Mouse (Mus musculus): Measurements from ENCODE around the gene Atf4. TPM values are rescaled to one million over a fixed set of nuclear protein-coding genes. Genes with fewer than 3 reads are reported as not detected.

The Atf4 gene
- polyA plus RNA-seq, 1 experiment from 2014 or later = 102 TPM

DNA sequence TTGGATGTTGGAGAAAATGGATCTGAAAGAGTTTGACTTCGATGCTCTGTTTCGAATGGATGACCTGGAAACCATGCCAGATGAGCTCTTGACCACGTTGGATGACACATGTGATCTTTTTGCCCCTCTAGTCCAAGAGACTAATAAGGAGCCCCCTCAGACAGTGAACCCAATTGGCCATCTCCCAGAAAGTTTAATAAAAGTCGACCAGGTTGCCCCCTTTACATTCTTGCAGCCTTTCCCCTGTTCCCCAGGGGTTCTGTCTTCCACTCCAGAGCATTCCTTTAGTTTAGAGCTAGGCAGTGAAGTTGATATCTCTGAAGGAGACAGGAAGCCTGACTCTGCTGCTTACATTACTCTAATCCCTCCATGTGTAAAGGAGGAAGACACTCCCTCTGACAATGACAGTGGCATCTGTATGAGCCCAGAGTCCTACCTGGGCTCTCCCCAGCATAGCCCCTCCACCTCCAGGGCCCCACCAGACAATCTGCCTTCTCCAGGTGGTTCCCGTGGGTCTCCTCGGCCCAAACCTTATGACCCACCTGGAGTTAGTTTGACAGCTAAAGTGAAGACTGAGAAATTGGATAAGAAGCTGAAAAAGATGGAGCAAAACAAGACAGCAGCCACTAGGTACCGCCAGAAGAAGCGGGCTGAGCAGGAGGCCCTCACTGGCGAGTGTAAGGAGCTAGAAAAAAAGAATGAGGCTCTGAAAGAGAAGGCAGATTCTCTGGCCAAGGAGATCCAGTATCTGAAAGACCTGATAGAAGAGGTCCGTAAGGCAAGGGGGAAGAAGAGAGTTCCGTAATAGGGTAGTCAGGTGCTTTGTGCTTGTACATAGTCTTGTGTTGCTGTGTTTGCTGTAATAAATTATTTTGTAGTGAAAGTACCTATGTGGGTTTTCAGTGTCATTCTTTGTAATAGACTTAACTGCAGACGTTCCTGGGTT lies 1.9 kb downstream of the Atf4 start:
- Histone ChIP-seq H3K27ac (peak overlapping the region; percentile 99; the same call in 1 of the 2 replicates), H3K9me3 (ENCODE audit: control insufficient read depth, low read length) (no peaks in the 10 kb centered on the region), H3K27me3 (ENCODE audit: control insufficient read depth, insufficient read depth, low read length) (no peaks in the 10 kb centered on the region), H3K4me2 (replicated peaks) (peak overlapping the region; percentile 94), H3K36me3 (replicated peaks; ENCODE audit: control insufficient read depth, insufficient read depth) (peaks cover 53% of the 10 kb centered on the region), H3K4me3 (replicated peaks; ENCODE audit: low read length) (peak overlapping the region; percentile 97), H3K4me1 (replicated peaks; ENCODE audit: control insufficient read depth, insufficient read depth, low read length) (peaks cover 27% of the 10 kb centered on the region), H3K9ac (peak overlapping the region; percentile 100)
- ATAC-seq (ENCODE audit: low FRiP score) = no peak
- no peak for DNase-seq (ENCODE audit: low spot score)
- 64% methylated on average over 12 of the region's 12 CpGs for WGBS

DNA sequence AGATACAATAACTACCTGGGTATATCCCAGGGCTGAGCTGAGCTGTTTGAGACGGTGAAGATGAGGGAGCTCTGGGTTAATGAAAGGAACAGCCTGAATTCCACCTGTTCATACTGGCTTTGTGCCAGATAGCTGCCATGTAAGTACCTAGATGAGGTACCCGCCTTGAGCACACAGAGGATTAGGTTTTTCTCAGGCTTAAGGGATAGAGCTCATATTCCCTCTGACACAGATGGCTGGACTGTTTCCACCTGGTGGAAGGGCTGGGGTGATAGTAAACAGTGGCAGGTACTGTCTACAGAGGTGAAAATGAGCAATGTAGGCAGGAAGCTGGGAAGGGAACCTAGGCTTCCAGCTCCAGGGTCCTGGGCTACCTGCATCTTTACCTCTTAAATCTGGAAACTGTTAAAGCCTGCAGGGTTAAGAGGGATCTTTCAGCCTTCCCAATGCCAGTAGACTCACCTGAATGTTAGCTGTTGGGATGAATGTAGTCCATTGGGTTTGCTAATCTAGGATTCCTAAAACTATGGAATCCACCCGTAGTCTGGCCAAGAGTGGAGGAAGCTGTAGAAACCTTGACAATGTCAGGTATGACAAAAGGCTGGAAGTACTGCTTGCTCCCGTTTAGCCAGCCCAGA lies 2.7 kb downstream of the Atf4 start:
- no peaks in the 10 kb centered on the region for H3K9me3 ChIP-seq (ENCODE audit: control insufficient read depth, low read length)
- no peak for ATAC-seq (ENCODE audit: low FRiP score)
- DNase-seq (ENCODE audit: low spot score) = no peak
- H3K27me3 ChIP-seq (ENCODE audit: control insufficient read depth, insufficient read depth, low read length) = no peaks in the 10 kb centered on the region
- peak overlapping the region; percentile 97 for H3K4me3 ChIP-seq (replicated peaks; ENCODE audit: low read length)
- peak overlapping the region; percentile 94 for H3K4me2 ChIP-seq (replicated peaks)
- no peak overlapping the region; the same call in 1 of the 2 replicates for H3K9ac ChIP-seq
- WGBS = 33% methylated on average over 4 of the region's 4 CpGs
- H3K36me3 ChIP-seq (replicated peaks; ENCODE audit: control insufficient read depth, insufficient read depth) = peaks cover 47% of the 10 kb centered on the region
- H3K27ac ChIP-seq = no peak overlapping the region
- peaks cover 27% of the 10 kb centered on the region for H3K4me1 ChIP-seq (replicated peaks; ENCODE audit: control insufficient read depth, insufficient read depth, low read length)

DNA sequence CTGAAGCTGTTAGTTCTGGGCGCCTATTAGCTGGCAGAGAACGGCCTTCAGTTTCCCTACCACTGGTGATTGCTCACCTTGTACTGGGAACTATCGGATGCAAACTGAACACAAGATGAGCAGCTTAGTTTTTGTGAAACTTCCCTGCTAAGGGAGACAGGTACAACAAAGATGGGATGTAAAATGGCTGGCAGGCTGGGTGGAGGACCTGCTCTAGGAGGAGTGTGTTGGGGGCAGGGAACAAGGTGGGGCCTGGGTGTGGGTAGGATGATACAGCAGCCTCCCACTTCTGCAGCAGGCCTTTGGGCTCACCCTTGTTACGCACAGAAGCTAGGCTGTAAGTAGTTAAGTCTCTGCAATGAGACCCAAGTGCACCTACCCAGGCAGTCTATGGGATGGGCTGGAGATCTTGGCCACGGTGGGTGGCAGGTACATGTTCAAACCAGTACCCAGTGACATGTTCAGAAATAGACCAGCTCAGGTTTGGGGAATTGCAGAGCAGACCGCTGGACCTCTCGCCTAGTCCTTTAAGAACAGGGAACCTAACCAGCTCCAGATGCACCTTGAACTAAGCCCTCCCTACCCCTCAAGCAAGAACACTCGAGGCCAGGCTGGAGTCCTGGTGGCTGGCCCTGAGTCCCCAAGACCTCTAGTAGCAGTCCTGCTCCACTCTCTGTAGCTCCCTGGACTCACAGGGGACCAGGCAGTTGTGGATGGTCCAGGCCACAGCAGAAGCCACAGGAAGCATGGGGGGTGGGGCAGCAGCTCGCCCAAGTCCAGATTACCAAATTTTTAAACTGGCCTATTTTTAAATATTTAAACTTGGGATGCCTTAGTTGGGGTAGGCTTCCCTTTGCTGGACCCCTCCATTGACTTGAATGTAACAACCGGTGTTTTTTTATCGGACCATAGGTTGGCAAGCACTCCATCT lies 3.5 kb downstream of the Atf4 start:
- Histone ChIP-seq H3K4me3 (replicated peaks; ENCODE audit: low read length) (no peak overlapping the region), H3K27ac (no peak overlapping the region), H3K27me3 (ENCODE audit: control insufficient read depth, insufficient read depth, low read length) (no peaks in the 10 kb centered on the region), H3K36me3 (replicated peaks; ENCODE audit: control insufficient read depth, insufficient read depth) (peaks cover 41% of the 10 kb centered on the region), H3K4me1 (replicated peaks; ENCODE audit: control insufficient read depth, insufficient read depth, low read length) (peaks cover 34% of the 10 kb centered on the region), H3K9me3 (ENCODE audit: control insufficient read depth, low read length) (no peaks in the 10 kb centered on the region), H3K9ac (0 out of 2 replicates have a peak overlapping the region, but pooled peaks have one; percentile 25), H3K4me2 (replicated peaks) (no peak overlapping the region)
- WGBS = 76% methylated on average over 11 of the region's 11 CpGs
- ATAC-seq (ENCODE audit: low FRiP score) = no peak
- DNase-seq (ENCODE audit: low spot score) = no peak

DNA sequence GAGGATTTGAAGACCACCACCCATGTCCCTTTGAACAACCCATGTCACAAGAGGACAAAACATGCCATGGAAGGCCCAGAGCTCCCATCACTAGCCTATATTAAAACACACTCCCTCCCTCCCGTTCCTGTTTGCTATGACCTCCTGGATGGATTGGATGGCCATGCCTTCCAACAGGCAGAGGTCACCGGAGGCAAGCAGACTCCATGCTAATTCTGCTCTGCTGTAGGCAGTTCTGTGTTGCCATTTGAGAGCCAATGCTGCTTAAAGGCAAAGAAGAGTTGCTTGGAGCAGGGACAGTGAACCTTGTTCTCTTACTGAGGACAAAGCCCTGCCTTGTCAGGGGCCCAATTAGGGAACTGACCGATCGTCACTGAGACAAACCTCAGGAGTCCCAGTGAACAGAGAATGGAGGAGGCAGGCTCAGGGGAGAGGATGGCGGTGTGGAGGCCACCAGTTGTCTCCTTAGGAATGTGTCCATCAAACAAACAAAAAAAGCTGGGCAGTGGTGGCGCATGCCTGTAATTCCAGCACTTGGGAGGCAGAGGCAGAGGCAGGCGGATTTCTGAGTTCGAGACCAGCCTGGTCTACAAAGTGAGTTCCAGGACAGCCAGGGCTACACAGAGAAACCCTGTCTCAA lies 4.5 kb downstream of the Atf4 start:
- H3K36me3 ChIP-seq (replicated peaks; ENCODE audit: control insufficient read depth, insufficient read depth) = peaks cover 41% of the 10 kb centered on the region
- H3K9ac ChIP-seq = no peak overlapping the region
- ATAC-seq (ENCODE audit: low FRiP score) (no peak), DNase-seq (ENCODE audit: low spot score) (no peak)
- H3K27ac ChIP-seq = no peak overlapping the region
- no peaks in the 10 kb centered on the region for H3K9me3 ChIP-seq (ENCODE audit: control insufficient read depth, low read length)
- H3K4me3 ChIP-seq (replicated peaks; ENCODE audit: low read length) = no peak overlapping the region
- no peaks in the 10 kb centered on the region for H3K27me3 ChIP-seq (ENCODE audit: control insufficient read depth, insufficient read depth, low read length)
- peaks cover 27% of the 10 kb centered on the region for H3K4me1 ChIP-seq (replicated peaks; ENCODE audit: control insufficient read depth, insufficient read depth, low read length)
- no peak overlapping the region for H3K4me2 ChIP-seq (replicated peaks)
- WGBS = 70% methylated on average over 8 of the region's 8 CpGs

DNA sequence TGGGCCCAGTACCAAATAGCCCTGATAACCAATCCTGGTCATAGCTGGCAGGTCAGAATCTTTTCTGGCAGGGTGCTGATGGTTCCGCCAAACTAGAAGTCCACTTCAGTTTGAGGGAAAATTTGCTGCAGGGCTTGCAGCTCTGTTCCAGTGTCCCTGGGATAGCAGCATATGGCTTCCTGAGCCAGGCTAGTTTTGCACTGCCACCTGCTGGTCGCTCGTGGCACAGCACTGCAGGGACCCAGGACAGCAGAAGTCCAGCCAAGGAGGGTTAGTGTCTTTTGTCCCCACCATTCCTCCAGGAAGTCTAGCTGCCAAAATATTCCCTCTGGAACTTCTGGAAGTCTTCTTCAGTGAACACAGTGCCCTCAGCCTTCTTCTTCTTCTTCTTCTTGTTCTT lies 5.7 kb downstream of the Atf4 start:
- 15% methylated on average over 3 of the region's 3 CpGs for WGBS
- H3K27me3 ChIP-seq (ENCODE audit: control insufficient read depth, insufficient read depth, low read length) = no peaks in the 10 kb centered on the region
- peak; percentile 88 for DNase-seq (ENCODE audit: low spot score)
- ATAC-seq (ENCODE audit: low FRiP score) = no peak
- peaks cover 28% of the 10 kb centered on the region for H3K4me1 ChIP-seq (replicated peaks; ENCODE audit: control insufficient read depth, insufficient read depth, low read length)
- H3K27ac ChIP-seq = no peak overlapping the region
- H3K36me3 ChIP-seq (replicated peaks; ENCODE audit: control insufficient read depth, insufficient read depth) = peaks cover 41% of the 10 kb centered on the region
- H3K4me3 ChIP-seq (replicated peaks; ENCODE audit: low read length) = no peak overlapping the region
- H3K4me2 ChIP-seq (replicated peaks) = no peak overlapping the region
- H3K9ac ChIP-seq = no peak overlapping the region
- no peaks in the 10 kb centered on the region for H3K9me3 ChIP-seq (ENCODE audit: control insufficient read depth, low read length)

DNA sequence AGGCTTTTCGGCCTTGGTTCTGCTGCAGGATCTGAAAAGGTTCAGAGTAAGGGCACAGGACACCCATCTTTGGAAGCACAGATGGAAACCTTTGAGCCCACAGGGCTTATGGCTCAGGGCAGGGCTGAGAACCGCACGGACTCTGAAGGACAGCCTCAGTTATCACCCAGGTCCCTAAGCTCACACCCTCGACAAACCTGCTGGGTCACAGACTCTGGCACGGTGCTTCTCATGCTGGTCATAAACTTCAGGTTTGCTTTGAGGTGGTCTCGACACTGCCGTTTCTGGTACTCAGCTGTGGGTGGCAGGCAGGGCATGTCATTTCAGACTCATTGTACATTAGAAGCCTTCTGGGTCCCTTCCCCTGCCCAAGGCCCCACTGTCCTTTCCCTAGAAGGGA lies 6.1 kb downstream of the Atf4 start:
- Histone ChIP-seq H3K36me3 (replicated peaks; ENCODE audit: control insufficient read depth, insufficient read depth) (peaks cover 41% of the 10 kb centered on the region), H3K27me3 (ENCODE audit: control insufficient read depth, insufficient read depth, low read length) (no peaks in the 10 kb centered on the region), H3K9me3 (ENCODE audit: control insufficient read depth, low read length) (no peaks in the 10 kb centered on the region), H3K27ac (no peak overlapping the region), H3K9ac (no peak overlapping the region), H3K4me2 (replicated peaks) (no peak overlapping the region), H3K4me3 (replicated peaks; ENCODE audit: low read length) (no peak overlapping the region), H3K4me1 (replicated peaks; ENCODE audit: control insufficient read depth, insufficient read depth, low read length) (peaks cover 28% of the 10 kb centered on the region)
- ATAC-seq (ENCODE audit: low FRiP score) (no peak), DNase-seq (ENCODE audit: low spot score) (no peak)
- 88% methylated on average over 7 of the region's 7 CpGs for WGBS

DNA sequence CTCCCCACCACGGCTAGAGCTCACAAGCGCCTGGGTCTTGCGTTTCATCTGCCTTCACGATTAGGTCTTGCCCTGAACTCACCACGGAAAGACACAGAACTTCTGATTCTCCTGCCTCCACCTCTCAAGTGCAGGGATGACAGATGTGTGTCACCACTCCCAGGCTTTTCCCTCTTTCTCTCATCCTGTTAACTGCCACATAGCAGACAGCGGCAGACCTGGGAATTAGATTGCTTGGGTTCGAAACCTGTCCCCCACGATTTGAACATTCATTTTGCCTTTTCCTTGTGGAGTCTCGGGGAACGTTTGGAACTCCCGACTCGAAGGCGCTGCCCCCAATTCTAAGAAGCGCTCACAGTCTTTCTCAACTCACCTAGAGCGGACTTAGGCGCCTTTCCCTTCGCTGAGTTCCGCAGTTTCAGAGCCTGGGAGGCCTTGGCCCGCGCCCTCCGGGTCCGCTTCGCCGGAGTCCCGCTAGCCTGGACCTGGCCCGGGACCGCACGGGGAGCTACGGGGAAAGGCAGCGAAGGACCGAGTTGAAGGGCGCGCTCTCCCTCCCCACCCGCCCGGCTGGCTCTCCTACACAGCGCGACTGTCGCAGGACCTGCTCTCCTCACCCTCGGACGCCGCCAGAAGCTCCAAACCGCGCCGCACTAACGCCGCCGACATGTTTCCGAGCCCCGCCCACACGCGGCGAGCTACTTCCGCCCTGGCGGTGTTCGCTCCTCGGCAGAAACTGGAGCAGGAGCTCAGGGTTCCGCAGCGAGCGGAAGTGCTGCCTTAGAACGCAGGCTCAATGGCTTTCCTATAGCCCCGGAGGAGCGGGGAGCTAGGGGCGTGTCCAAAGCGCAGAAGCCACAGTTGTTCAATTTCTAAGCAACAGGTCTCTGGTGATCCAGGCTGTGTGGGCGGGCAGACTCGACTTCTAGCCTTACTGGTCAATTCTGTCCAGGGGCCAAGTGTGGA lies 8.9 kb downstream of the Atf4 start, which contains the start of gene Rps19bp1:
Rps19bp1 (minus strand) TSS at position 706 of the 966 bp plus-strand sequence.
- DNase-seq (ENCODE audit: low spot score) = peak; percentile 92
- H3K4me2 ChIP-seq (replicated peaks) = peak within 1 kb of the TSS; percentile 74
- WGBS = 1% methylated on average over 66 of the region's 66 CpGs
- H3K27me3 ChIP-seq (ENCODE audit: control insufficient read depth, insufficient read depth, low read length) = no peaks in the 10 kb centered on the region
- H3K9me3 ChIP-seq (ENCODE audit: control insufficient read depth, low read length) = no peaks in the 10 kb centered on the region
- H3K27ac ChIP-seq = peak within 1 kb of the TSS; percentile 21; the same call in 1 of the 2 replicates
- ATAC-seq (ENCODE audit: low FRiP score) = peak; percentile 87
- H3K4me1 ChIP-seq (replicated peaks; ENCODE audit: control insufficient read depth, insufficient read depth, low read length) = peaks cover 11% of the 10 kb centered on the region; the same call in 1 of the 2 replicates
- H3K36me3 ChIP-seq (replicated peaks; ENCODE audit: control insufficient read depth, insufficient read depth) = peaks cover 13% of the 10 kb centered on the region
- H3K4me3 ChIP-seq (replicated peaks; ENCODE audit: low read length) = peak within 1 kb of the TSS; percentile 82
- H3K9ac ChIP-seq = peak within 1 kb of the TSS; percentile 72

DNA sequence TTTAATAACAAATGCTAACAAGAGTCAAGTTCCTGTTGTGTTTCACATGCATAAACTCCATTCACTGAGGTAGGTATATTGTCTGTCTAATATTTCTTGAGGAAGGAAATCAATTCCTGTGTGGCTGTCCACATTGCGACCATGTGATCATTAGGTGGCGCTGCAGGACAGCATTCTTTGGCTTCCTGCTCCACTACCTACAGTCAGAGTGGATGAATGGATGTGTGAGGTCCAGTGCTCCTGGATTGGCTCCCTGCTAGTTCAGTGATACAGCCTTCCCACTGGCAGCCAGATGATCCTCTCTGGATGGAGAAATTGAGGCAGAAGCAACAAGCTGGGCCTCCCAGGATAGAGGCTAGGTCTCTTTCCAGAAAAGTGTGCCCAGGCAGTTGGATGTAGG lies 11.3 kb downstream of the Atf4 start:
- DNase-seq (ENCODE audit: low spot score) = peak; percentile 89
- no peak overlapping the region for H3K4me2 ChIP-seq (replicated peaks)
- WGBS = 0% methylated on average over 2 of the region's 2 CpGs

More for the DNA sequence above, 11.3 kb downstream of the Atf4 start:
- H3K4me1 ChIP-seq (replicated peaks; ENCODE audit: control insufficient read depth, insufficient read depth, low read length) = peaks cover 11% of the 10 kb centered on the region; the same call in 1 of the 2 replicates
- no peak overlapping the region for H3K4me3 ChIP-seq (replicated peaks; ENCODE audit: low read length)
- peak; percentile 50; the same call in 1 of the 2 replicates for ATAC-seq (ENCODE audit: low FRiP score)
- H3K36me3 ChIP-seq (replicated peaks; ENCODE audit: control insufficient read depth, insufficient read depth) = no peaks in the 10 kb centered on the region
- no peak overlapping the region for H3K9ac ChIP-seq
- no peaks in the 10 kb centered on the region for H3K9me3 ChIP-seq (ENCODE audit: control insufficient read depth, low read length)
- H3K27me3 ChIP-seq (ENCODE audit: control insufficient read depth, insufficient read depth, low read length) = no peaks in the 10 kb centered on the region
- H3K27ac ChIP-seq = no peak overlapping the region
